Mouse (Mus musculus) CH12.LX (cell line): ENCODE data around the gene Ndufa9. TPM values are rescaled to one million over a fixed set of nuclear protein-coding genes. Genes with fewer than 3 reads are reported as not detected.

Source experiments
- DNase-seq: peaks from one replicate; pipeline ENCODE4 v3.0.0-alpha.2; 2013; ENCODE audit errors: extremely low read depth
- H3K27ac ChIP-seq: 2 replicates; pipeline ENCODE4 v1.5.1; 2012; ENCODE audit warnings: low read depth, mild to moderate bottlenecking, control low read depth, moderate library complexity; ENCODE audit not compliant: insufficient read depth
- H3K27me3 ChIP-seq: replicated peaks from 2 replicates; pipeline ENCODE3; 2012; ENCODE audit warnings: inconsistent platforms
- H3K36me3 ChIP-seq, 2 experiments: replicated peaks in 1 of 2; 2 replicates each; pipeline versions ENCODE3 to v1.6.1; 2012; ENCODE audit warnings: inconsistent platforms in 1 of 2, low read length in 1 of 2, mild to moderate bottlenecking in 1 of 2, mixed read lengths in 1 of 2, moderate library complexity in 1 of 2; ENCODE audit not compliant: control insufficient read depth in 1 of 2, insufficient read depth in 1 of 2
- H3K4me1 ChIP-seq, 2 experiments: 2 replicates each; pipeline ENCODE4 v1.6.1; 2012; ENCODE audit warnings: inconsistent platforms in 1 of 2, moderate library complexity in 1 of 2; ENCODE audit not compliant: insufficient read depth in 2 of 2, control insufficient read depth in 1 of 2
- H3K4me2 ChIP-seq: 2 replicates; pipeline ENCODE4 v1.6.1; 2012; ENCODE audit warnings: low read depth, mild to moderate bottlenecking, control low read depth; ENCODE audit not compliant: poor library complexity, insufficient read depth, severe bottlenecking
- H3K4me3 ChIP-seq, 3 experiments: fragments of 150-350 bp in 1 of 3; sonication (generic) in 1 of 3; replicated peaks in 1 of 3; 2 replicates each; pipeline versions ENCODE3 to v1.5.1; 2011 to 2012; ENCODE audit warnings: low read depth in 2 of 3, low read length in 2 of 3, mild to moderate bottlenecking in 2 of 3, moderate library complexity in 2 of 3, control low read depth in 1 of 3, improper control_type of control experiment in 1 of 3, inconsistent platforms in 1 of 3, mixed read lengths in 1 of 3; ENCODE audit not compliant: poor library complexity in 1 of 3
- H3K79me2 ChIP-seq: replicated peaks from 2 replicates; pipeline ENCODE4 v1.6.1; 2012; ENCODE audit warnings: mild to moderate bottlenecking, moderate library complexity; ENCODE audit not compliant: control insufficient read depth, poor library complexity, insufficient read depth, severe bottlenecking; ENCODE audit errors: extremely low read depth
- H3K9ac ChIP-seq: 2 replicates; pipeline ENCODE4 v1.6.1; 2012; ENCODE audit warnings: low read depth, mild to moderate bottlenecking, control low read depth, moderate library complexity; ENCODE audit not compliant: insufficient read depth
- H3K9me3 ChIP-seq: replicated peaks from 2 replicates; pipeline ENCODE3; 2012; ENCODE audit warnings: low read length, inconsistent platforms, mixed read lengths
- BHLHE40 ChIP-seq: IDR thresholded peaks from 2 replicates; pipeline ENCODE4 v1.6.1; 2011; ENCODE audit warnings: mild to moderate bottlenecking, low read depth, low read length, improper control_type of control experiment
- CTCF ChIP-seq, 2 experiments: IDR thresholded peaks in 1 of 2; conservative IDR thresholded peaks in 1 of 2; 2 replicates each; pipeline ENCODE4 v1.5.1; 2011 to 2012; ENCODE audit warnings: low read depth in 2 of 2, low read length in 2 of 2, improper control_type of control experiment in 1 of 2, inconsistent platforms in 1 of 2, mild to moderate bottlenecking in 1 of 2, moderate library complexity in 1 of 2
- ELF1 ChIP-seq: IDR thresholded peaks from 2 replicates; pipeline ENCODE4 v1.6.1; 2014; ENCODE audit warnings: low read depth, mild to moderate bottlenecking, inconsistent platforms, low read length, improper control_type of control experiment
- GABPA ChIP-seq: IDR thresholded peaks from 2 replicates; pipeline ENCODE4 v1.6.1; 2012; ENCODE audit warnings: low read depth, low read length, improper control_type of control experiment, inconsistent platforms; ENCODE audit not compliant: insufficient replicate concordance
- HCFC1 ChIP-seq: IDR thresholded peaks from 2 replicates; pipeline ENCODE4 v1.6.1; 2012; ENCODE audit warnings: low read depth, mild to moderate bottlenecking, inconsistent platforms, low read length, improper control_type of control experiment
- IRF4 ChIP-seq: IDR thresholded peaks from 2 replicates; pipeline ENCODE4 v1.6.1; 2014; ENCODE audit warnings: low read depth, mild to moderate bottlenecking, inconsistent platforms, low read length, improper control_type of control experiment
- JUND ChIP-seq: conservative IDR thresholded peaks from 2 replicates; pipeline ENCODE4 v1.6.1; 2011; ENCODE audit warnings: low read depth, low read length, improper control_type of control experiment
- MAX ChIP-seq: IDR thresholded peaks from 2 replicates; pipeline ENCODE4 v1.6.1; 2011; ENCODE audit warnings: low read length, improper control_type of control experiment
- MAZ ChIP-seq: IDR thresholded peaks from 2 replicates; pipeline ENCODE4 v1.6.1; 2012; ENCODE audit warnings: low read depth, mild to moderate bottlenecking, inconsistent platforms, low read length, improper control_type of control experiment, moderate library complexity
- MEF2A ChIP-seq: IDR thresholded peaks from 2 replicates; pipeline ENCODE4 v1.6.1; 2014; ENCODE audit warnings: low read depth, mild to moderate bottlenecking, inconsistent platforms, low read length, improper control_type of control experiment, borderline replicate concordance
- MXI1 ChIP-seq: IDR thresholded peaks from 2 replicates; pipeline ENCODE4 v1.6.1; 2011; ENCODE audit warnings: mild to moderate bottlenecking, low read depth, low read length, improper control_type of control experiment
- MYC ChIP-seq: IDR thresholded peaks from 2 replicates; pipeline ENCODE4 v1.6.1; 2011; ENCODE audit warnings: low read depth, mild to moderate bottlenecking, improper control_type of control experiment, low read length
- NELFE ChIP-seq: IDR thresholded peaks from 2 replicates; pipeline ENCODE4 v1.6.1; 2011; ENCODE audit warnings: low read depth, low read length, improper control_type of control experiment
- POLR2A ChIP-seq: IDR thresholded peaks from 2 replicates; pipeline ENCODE4 v1.6.1; 2011; ENCODE audit warnings: low read depth, mild to moderate bottlenecking, improper control_type of control experiment, low read length
- POLR2AphosphoS2 ChIP-seq: IDR thresholded peaks from 2 replicates; pipeline ENCODE4 v1.6.1; 2011; ENCODE audit warnings: low read depth, low read length, improper control_type of control experiment
- RAD21 ChIP-seq: IDR thresholded peaks from 2 replicates; pipeline ENCODE4 v1.6.1; 2011; ENCODE audit warnings: low read depth, mild to moderate bottlenecking, low read length, improper control_type of control experiment, moderate library complexity
- RCOR1 ChIP-seq: conservative IDR thresholded peaks from 2 replicates; pipeline ENCODE4 v1.6.1; 2012; ENCODE audit warnings: low read depth, mild to moderate bottlenecking, inconsistent platforms, low read length, improper control_type of control experiment
- SIN3A ChIP-seq: IDR thresholded peaks from 2 replicates; pipeline ENCODE4 v1.6.1; 2012; ENCODE audit warnings: low read length, improper control_type of control experiment, inconsistent platforms
- SMC3 ChIP-seq: IDR thresholded peaks from 2 replicates; pipeline ENCODE4 v1.6.1; 2011; ENCODE audit warnings: low read depth, low read length, improper control_type of control experiment
- TBP ChIP-seq: conservative IDR thresholded peaks from 2 replicates; pipeline ENCODE4 v1.6.1; 2011; ENCODE audit warnings: low read depth, low read length, improper control_type of control experiment
- TCF12 ChIP-seq: IDR thresholded peaks from 2 replicates; pipeline ENCODE4 v1.6.1; 2014; ENCODE audit warnings: low read depth, mild to moderate bottlenecking, inconsistent platforms, low read length, improper control_type of control experiment
- UBTF ChIP-seq: IDR thresholded peaks from 2 replicates; pipeline ENCODE4 v1.6.1; 2012; ENCODE audit warnings: low read depth, mild to moderate bottlenecking, inconsistent platforms, low read length, improper control_type of control experiment, moderate library complexity
- USF1 ChIP-seq: IDR thresholded peaks from 2 replicates; pipeline ENCODE4 v1.6.1; 2014; ENCODE audit warnings: low read depth, mild to moderate bottlenecking, inconsistent platforms, low read length, improper control_type of control experiment
- USF2 ChIP-seq: conservative IDR thresholded peaks from 2 replicates; pipeline ENCODE4 v1.6.1; 2011; ENCODE audit warnings: low read depth, low read length, improper control_type of control experiment
- ZC3H11A ChIP-seq: IDR thresholded peaks from 2 replicates; pipeline ENCODE4 v1.6.1; 2012; ENCODE audit warnings: low read depth, mild to moderate bottlenecking, inconsistent platforms, low read length, improper control_type of control experiment
- dilution Hi-C: fragments of 300-500 bp; cut with MboI; formaldehyde crosslinking; loops from 2 replicates; pipeline ENCODE4 v1.14.3; 2020; ENCODE audit warnings: low sequenced_read_pairs; ENCODE audit not compliant: extremely low pct_unique_long_range_greater_than_20kb, extremely low pct_ligation_motif_present
- in situ Hi-C: fragments of 300-500 bp; cut with MboI; formaldehyde crosslinking; loops from 3 replicates; pipeline ENCODE4 v1.14.3; 2019; ENCODE audit warnings: low sequenced_read_pairs, low pct_ligation_motif_present, low pct_unique_long_range_greater_than_20kb, mixed read lengths
- polyA plus RNA-seq: library from polyadenylated mRNA; unstranded; fragments of >175 nt; gene quantifications from 2 replicates; pipeline ENCODE4 v1.2.1, GENCODE M21; 2012; ENCODE audit warnings: low read depth; ENCODE audit not compliant: insufficient read length
- total RNA-seq, 2 experiments: library from RNA; depleted of rRNA; stranded (reverse); fragments of 300-350 nt in 1 of 2; fragments of >200 nt in 1 of 2; gene quantifications; 2 replicates each; pipeline ENCODE4 v1.2.3; 2012 to 2014

Gene Ndufa9
- total and polyA plus RNA-seq, 3 experiments: 146 to 159 (median 151) TPM

DNA sequence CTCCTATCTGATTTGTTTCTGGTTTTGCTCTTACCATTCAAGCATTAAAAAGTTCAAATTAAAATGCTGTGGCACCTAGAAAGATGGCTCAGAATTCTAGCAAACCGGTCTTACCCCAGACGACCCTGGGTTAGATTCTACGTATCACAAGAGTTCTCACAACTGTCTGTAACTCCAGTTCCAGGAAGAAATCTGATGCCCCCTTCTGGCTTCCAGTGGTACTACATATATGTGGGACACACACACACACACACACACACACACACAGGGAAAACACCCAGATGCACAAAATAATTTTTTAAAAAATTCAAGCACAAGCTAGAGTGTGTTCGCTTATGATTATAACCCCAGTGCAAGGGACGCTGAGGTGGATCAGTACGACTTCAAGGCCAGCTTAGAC, 55.2 kb downstream of the Ndufa9 start:
- no peak overlapping the region for H3K9ac ChIP-seq
- no peak overlapping the region for H3K4me2 ChIP-seq
- H3K4me1 ChIP-seq: peaks cover 5 to 6% of the 10 kb centered on the region in 2 experiments
- H3K36me3 ChIP-seq: no peaks in the 10 kb centered on the region
- H3K27ac ChIP-seq: no peak overlapping the region
- peaks cover 27% of the 10 kb centered on the region for H3K27me3 ChIP-seq
- peaks cover 4% of the 10 kb centered on the region for H3K9me3 ChIP-seq
- TF ChIP-seq NELFE (no peak), CTCF (conservative IDR thresholded peaks at IDR 0.05 in 1 of 2, IDR thresholded peaks at IDR 0.05 in 1 of 2; ENCODE audit: low read depth in 2 of 2, low read length in 2 of 2) (no peak; a peak in 1 of 4 replicates), JUND (no peak), USF2 (no peak), MXI1 (no peak), POLR2AphosphoS2 (no peak), RCOR1 (no peak), HCFC1 (no peak), POLR2A (no peak), IRF4 (no peak), UBTF (no peak), MAX (no peak), GABPA (no peak), USF1 (no peak), MEF2A (no peak), ZC3H11A (no peak)
- DNase-seq: no peak
- dilution Hi-C loops (no loop called here), in situ Hi-C loops (loop anchor here (25.0 kb wide), 1 partner anchor 319 kb away; the partner anchor contains the start of gene Tigar)
- H3K79me2 ChIP-seq: no peaks in the 10 kb centered on the region
- no peak overlapping the region for H3K4me3 ChIP-seq

- Histone ChIP-seq H3K4me3 (peak overlapping the region; percentile 42 to 48 (median 47)), H3K79me2 (no peaks in the 10 kb centered on the region), H3K9me3 (peaks cover 4% of the 10 kb centered on the region), H3K4me1 (peaks cover 6 to 7% of the 10 kb centered on the region in 2 experiments), H3K36me3 (no peaks in the 10 kb centered on the region), H3K4me2 (peak overlapping the region; percentile 59), H3K9ac (no peak overlapping the region; the same call in 1 of the 2 replicates)
- peak; percentile 51 for DNase-seq
- TF ChIP-seq TCF12 (peak; percentile 24; the same call in 1 of the 2 replicates), TBP (no peak), SIN3A (peak; percentile 33; the same call in 1 of the 2 replicates), SMC3 (peak; percentile 67), RAD21 (peak; percentile 77), IRF4 (peak; percentile 68), MYC (no peak), BHLHE40 (0 out of 2 replicates have a peak, but pooled peaks have one; percentile 15), ELF1 (peak; percentile 26; the same call in 1 of the 2 replicates), HCFC1 (no peak), MAZ (peak; percentile 62; the same call in 1 of the 2 replicates), CTCF (conservative IDR thresholded peaks at IDR 0.05 in 1 of 2, IDR thresholded peaks at IDR 0.05 in 1 of 2; ENCODE audit: low read depth in 2 of 2, low read length in 2 of 2) (peak in 1 of 2 experiments; percentile 83; a peak in 2 of 4 replicates)
- TF ChIP-seq, all 38 proteins: peak for 9
- Histone ChIP-seq H3K27ac (no peak overlapping the region), H3K27me3 (peaks cover 37% of the 10 kb centered on the region)
- dilution Hi-C loops (no loop called here), in situ Hi-C loops (loop anchor here (25.0 kb wide), 1 partner anchor 320 kb away; the partner anchor contains the start of gene Tigar)
Measured at GRCm38 (mm10) chr6:126791964-126792363, 57.0 kb downstream of the Ndufa9 start.
